Mouse (Mus musculus): ENCODE measurements at regions not wholly inside any gene's neighbourhood (a gene's known extent, or its start where the extent isn't known, plus 50 kb on each side); places are given as distances from the start of the nearest gene placed in this dataset.

GRCm38 (mm10) chr4:55586212-55586611 is 53.9 kb upstream of the Klf4 start (continued):
- TF ChIP-seq RCOR1 (conservative IDR thresholded peaks at IDR 0.05; ENCODE audit: low read depth, low read length) (no peak), MXI1 (IDR thresholded peaks at IDR 0.05; ENCODE audit: low read depth, low read length) (no peak), POLR2AphosphoS2 (IDR thresholded peaks at IDR 0.05; ENCODE audit: low read depth, low read length) (no peak), NRF1 (IDR thresholded peaks at IDR 0.05; ENCODE audit: low read depth, low read length) (no peak), CHD1 (IDR thresholded peaks at IDR 0.05; ENCODE audit: low read depth, low read length) (no peak)

- peaks cover 10 to 28% of the 10 kb centered on the region in 2 experiments; a peak in 3 of 4 replicates for H3K4me1 ChIP-seq (ENCODE audit: control insufficient read depth in 1 of 2, insufficient read depth in 2 of 2)
- H3K27me3 ChIP-seq (replicated peaks) = no peaks in the 10 kb centered on the region
- in situ Hi-C loops (cut with MboI; ENCODE audit: low pct_ligation_motif_present, low pct_unique_long_range_greater_than_20kb, low sequenced_read_pairs) = no loop called here
- TF ChIP-seq GABPA (IDR thresholded peaks at IDR 0.05; ENCODE audit: insufficient replicate concordance, low read depth, low read length) (no peak), CHD2 (IDR thresholded peaks at IDR 0.05; ENCODE audit: low read length) (no peak), ZKSCAN1 (IDR thresholded peaks at IDR 0.05; ENCODE audit: borderline replicate concordance, low read depth, low read length) (no peak), IRF4 (IDR thresholded peaks at IDR 0.05; ENCODE audit: low read depth, low read length) (no peak), POLR2A (IDR thresholded peaks at IDR 0.05; ENCODE audit: low read depth, low read length) (no peak)
- H3K9ac ChIP-seq (ENCODE audit: insufficient read depth, low read depth) = no peak overlapping the region
- no peak for DNase-seq (ENCODE audit: extremely low read depth)
- H3K4me2 ChIP-seq (ENCODE audit: insufficient read depth, low read depth, poor library complexity, severe bottlenecking) = no peak overlapping the region
- dilution Hi-C loops (cut with MboI; ENCODE audit: extremely low pct_ligation_motif_present, extremely low pct_unique_long_range_greater_than_20kb, low sequenced_read_pairs) = no loop called here
- no peaks in the 10 kb centered on the region for H3K36me3 ChIP-seq (replicated peaks in 1 of 2; ENCODE audit: control insufficient read depth in 1 of 2, insufficient read depth in 1 of 2, low read length in 1 of 2)
- H3K9me3 ChIP-seq (replicated peaks; ENCODE audit: low read length) = no peaks in the 10 kb centered on the region
- no peaks in the 10 kb centered on the region for H3K79me2 ChIP-seq (replicated peaks; ENCODE audit: control insufficient read depth, extremely low read depth, insufficient read depth, poor library complexity, severe bottlenecking)
- no peak overlapping the region for H3K4me3 ChIP-seq (replicated peaks in 1 of 3; ENCODE audit: low read depth in 2 of 3, low read length in 2 of 3, poor library complexity in 1 of 3)
- H3K27ac ChIP-seq (ENCODE audit: insufficient read depth, low read depth) = no peak overlapping the region
These were observed 51.3 kb upstream of the Klf4 start for GRCm38 (mm10) chr4:55583589-55583988.

All from CH12.LX (cell line).